Mouse (Mus musculus) lung, postnatal 36 days (tissue): ENCODE results near the gene Fbxo7.
"Not testable (repeated sequence)": the region's sequence is repeated elsewhere in the genome, so short reads cannot be mapped to it uniquely, and the experiment has no call there.

Experiments
- DNase-seq: peaks from one replicate; pipeline ENCODE4 v3.0.0; 2022; ENCODE audit warnings: mixed read lengths

Fbxo7 gene

DNA sequence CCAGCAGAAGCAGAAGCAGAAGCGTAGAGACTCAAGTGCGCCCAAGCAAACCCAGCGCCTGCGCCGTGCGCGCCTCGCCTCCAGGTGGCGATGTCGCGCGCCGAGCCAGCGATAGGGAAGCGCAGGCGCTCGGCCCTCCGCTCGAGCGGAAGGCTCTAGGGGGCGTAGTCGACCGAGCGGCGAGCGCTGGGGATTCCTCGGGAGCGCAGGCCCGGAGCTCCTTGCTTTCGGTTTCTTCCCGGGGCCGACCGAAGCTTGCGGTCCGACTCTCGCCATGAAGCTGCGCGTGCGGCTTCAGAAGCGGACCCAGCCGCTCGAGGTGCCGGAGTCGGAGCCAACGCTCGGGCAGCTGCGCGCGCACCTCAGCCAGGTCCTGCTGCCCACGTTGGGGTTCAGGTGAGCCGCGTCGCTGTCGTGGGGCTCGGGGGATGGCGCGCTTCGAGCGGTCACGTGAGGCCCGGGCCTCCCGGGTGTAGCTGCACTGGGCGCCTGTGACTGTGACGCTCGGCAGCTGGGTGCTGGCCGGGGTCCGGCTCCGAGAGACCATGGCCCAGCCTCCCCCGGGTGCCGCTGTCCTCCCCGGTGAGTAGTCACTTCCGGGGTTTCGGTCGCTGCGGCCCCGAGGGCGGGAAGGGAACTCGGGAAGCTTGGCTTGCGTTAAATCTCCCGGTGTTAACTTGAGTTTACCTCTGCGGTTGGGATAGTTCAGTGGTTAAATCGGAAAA lies at the start of gene Fbxo7:
Gene Fbxo7 (plus strand): TSS at position 224 of the 725 bp plus-strand sequence.
- peak; percentile 91 for DNase-seq

DNA sequence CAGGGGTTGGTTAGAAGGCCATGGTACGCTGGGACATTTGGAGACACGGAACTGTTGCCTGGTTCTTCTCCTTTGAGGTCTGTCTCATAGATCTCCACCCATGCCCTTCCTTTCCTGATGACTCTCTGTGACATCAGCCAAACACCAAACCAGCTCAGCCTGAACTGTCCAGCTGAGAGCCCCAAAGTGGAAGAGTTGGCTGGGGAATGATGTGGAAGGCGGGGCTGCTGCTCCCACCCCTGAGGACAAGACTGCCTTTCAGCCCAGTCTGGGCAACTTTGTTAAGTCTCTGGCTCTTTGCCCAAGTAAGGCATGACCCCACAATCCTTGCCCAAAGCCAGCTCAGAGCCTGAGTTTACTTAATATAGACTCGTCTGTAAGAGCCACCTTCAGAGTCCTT lies 48.9 kb upstream of the Fbxo7 start:
- no peak for DNase-seq

DNA sequence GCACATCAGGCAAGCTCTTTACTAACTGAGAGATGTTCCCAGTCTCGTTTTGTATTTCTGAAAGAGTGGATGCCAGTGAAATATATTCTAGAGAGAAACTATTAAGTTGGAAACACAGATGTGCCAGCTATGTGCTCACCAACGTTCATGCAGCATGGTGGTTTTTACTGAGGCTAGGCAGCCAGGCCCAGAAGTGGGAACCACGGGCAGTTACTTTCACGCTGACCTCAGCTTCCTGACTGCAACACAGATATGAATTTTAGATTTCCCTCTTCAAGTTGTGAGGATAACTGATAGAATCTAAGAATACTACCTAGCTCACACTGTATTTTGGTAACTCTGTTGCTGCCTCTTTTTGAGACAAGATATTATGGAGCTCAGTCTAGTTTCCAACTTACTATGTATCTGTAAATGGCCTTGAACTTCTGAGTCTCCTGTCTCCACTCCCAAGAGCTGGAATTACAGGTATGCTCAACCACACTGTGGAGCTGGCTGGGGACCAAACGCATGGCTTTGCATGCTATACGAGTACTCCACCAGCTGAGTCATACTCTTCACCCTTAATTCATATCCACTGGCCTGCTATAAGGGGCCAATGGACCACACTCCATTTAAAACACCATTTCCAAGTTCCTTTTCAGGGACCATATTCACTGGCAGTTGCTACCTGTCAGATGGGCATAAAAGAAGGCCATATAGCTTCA lies 32.2 kb upstream of the Fbxo7 start:
- peak; percentile 20 for DNase-seq

DNA sequence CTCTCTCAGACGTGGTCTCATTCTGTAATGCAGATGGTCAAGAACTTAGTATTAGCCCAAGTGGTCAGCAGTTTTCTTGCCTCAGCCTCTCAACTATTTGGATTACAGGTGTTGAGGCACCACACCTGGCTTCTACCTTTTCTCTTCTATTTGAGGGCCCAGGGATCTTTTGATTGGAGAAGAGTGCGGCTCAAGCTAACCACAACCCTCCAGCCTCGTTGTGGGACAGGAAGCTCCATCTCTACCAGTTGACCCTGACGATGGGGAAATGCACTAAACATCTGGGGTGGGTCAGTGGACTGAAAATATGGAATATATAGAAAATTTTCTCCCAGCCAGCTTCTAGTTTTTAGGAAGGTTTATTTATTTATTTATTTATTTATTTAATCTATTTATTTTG lies 29.4 kb upstream of the Fbxo7 start:
- no peak for DNase-seq

DNA sequence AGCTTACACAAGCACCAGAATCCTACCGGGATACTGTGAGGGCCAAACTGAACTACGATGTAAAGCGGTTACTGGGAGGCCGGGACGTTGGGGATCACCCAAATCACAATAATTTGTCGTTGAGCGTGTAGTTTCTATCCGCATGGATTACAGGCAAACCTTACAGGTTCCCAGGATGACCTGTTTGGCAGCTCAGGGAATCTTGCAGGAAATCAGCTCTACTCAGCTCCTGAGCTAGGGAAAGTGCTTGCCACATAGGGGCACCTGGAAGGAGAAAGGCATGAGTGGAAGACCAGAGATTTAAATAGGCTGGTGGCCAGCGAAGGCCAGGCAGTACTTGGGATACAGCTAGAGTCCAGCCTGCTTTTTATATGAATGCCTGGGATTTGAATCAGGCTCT lies 27.9 kb upstream of the Fbxo7 start:
- no peak for DNase-seq

DNA sequence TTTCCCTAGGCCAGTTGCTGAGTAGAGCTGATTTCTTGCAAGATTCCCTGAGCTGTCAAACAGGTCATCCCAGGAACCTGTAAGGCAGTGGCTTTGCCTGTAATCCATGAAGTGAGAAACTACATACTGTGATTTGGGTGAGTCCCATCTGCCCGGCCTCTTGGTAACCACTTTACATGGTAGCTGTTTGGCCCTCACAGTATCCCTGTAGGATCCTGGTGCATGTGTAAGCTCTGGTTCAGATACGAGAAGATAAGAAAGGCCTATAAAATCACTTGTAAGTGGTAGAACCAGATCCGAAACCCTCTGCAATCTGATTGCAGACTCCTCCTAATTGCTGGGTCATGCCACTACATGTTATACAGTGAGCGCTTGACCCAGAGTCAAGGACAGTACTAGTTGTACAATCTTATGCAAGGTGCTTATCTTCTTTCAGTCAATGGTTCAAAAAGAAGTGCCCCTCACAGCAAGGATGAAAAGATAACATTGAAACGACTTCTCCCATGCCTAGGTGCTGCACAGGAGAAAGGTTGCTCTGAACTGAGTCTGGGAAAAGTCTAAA lies 27.1 kb upstream of the Fbxo7 start:
- no peak for DNase-seq

DNA sequence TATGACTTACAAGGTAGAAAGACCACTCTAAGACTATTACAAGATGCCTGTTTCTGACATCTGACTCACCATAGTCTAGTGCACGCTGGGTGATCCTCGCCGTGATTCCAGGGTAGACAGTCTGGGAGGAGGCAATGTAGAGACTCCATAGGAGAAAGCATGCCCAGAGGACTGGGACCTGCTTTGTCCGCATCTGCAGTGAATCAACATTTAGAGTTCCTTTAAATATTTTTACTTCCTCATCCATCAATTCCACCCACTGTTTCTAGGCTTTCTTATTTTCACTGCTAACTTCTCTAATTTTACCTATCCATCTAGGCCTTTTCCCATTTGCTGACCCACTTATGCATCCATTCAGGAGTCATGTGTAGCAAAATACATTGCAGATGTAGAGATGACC lies 21.3 kb upstream of the Fbxo7 start:
- no peak for DNase-seq

DNA sequence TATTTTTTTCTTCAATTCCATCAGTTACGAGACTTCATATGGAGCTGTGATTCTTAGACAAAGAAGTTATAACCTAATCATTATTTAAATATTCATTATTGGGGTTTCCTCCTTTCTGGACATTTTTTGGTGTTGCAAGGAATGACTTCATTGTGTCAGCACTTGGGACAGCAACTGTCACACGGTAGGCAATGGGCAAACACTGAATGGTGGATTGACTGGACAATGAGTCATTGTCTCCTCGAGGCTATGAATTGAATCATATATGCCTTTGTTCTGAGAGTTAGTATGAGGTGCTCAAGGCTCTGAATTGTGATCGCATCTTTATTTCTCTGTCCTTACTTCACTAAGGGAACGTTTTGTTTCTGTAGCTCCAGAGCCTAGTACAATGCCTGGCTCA lies 15.3 kb upstream of the Fbxo7 start:
- DNase-seq, result no peak

DNA sequence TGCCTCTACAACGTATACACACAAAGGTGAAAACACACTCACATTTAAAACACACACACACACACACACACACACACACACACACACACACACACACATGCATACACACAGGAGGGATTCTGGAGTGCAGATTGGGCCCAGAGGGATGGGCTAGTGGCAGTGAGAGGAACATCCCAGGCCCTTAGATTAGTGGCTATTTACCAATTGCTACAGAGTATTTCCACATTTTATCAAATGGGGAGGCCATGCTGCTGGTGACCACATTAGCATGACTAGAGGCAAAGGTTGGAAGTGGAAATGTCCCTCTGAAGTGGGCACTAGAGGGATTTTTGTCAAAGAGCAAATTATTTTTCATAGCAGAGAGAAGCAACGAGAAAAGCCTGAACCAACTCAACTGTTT lies 12.1 kb upstream of the Fbxo7 start:
- DNase-seq, result no peak

DNA sequence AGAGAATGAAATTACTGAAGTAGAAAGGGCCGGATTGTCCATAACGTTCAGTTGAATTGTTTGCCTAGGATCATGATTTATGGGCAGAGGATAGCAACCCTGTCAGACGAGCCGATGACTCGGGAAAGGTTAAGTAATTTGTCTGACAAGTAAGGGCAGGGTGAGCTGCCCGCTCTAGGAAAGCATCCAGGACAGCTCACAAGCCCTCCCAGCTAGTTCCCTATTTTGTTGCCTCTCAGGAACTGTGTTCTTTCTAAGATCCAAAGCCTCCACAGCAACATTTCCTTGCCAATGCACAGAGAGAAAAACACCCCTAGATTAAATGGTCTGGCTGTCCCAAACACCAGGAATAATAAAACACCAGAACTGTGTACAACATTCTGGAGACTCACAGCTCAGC lies 11.1 kb upstream of the Fbxo7 start:
- DNase-seq, result no peak

DNA sequence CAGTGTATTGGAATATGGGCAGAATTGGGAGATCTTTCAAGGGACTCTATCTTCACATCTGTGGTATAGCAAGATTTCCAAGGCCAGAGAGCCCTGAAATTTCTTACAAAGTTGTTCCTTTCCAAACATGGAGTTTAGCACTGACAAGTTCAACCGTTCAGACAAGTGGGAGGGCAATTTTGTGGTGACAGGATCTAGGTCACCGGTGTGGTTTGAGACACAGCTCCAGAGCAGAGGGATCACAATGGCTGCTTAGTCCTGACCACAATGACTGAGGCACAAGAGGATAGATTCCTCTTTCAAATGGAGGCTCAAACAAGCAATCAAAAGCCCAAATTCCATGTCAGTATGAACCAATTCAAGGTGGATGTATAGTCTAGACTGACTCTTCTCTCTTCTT lies 10.6 kb upstream of the Fbxo7 start:
- DNase-seq, result no peak

DNA sequence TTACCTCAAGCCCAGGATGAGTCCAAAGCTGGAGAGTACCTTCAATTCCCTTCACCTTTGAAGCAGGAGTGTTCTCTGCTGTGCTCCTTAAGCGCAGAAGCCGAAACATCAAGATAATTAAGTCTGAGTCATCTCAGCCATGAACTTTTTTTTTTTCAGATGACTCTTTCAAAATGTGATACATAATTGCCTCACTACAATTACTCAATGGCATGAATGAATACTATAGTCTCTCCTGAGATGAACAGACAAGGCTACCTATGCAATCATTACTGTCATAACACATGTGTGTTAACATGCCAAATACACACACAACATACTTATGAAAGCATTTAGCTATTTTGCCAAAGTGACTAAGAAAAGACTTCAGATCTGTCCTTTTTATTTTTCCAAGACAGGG lies 10.0 kb upstream of the Fbxo7 start, which contains the start of gene Bpifc:
Gene Bpifc (minus strand): TSS at position 115 of the 400 bp plus-strand sequence.
- DNase-seq, result no peak

DNA sequence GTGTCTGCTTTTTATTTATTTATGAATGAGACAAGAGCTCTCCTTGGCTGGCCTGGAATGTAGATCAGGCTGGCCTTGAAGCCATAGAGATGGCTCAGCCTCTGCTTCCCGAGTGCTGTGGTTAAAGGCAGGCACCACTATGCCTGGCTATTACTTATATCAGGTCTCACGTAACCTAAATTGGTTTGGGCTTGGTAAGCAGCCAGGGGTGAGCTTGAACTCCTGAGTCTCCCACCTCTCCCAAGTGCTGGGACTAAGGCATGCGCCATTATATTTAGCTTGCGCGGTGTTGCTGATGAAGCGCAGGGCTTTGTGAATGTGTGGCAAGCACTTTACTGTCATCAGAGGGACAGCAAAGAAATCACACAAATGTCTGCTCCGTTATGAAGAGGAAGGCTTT lies 4.0 kb upstream of the Fbxo7 start:
- DNase-seq, result no peak

DNA sequence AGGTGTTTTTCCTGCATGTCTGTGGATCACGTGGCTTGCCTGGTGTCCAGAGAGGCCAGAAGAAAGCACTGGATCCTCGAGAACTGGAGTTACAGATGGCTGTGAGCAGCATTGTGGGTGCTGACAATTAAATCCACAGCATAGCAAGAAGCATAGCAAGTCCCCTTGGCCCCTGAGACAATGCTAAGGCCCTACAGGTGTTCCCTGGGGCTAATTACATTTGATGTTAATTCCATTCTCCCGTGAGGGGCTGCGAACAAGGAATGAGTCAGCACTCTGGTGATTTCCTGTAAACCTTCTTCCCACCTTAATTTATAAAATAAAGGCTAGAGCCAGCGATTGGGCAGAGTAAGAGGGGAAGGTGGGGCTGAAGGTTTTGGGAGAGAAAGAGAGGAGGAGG lies 3.0 kb upstream of the Fbxo7 start:
- DNase-seq, result no peak

DNA sequence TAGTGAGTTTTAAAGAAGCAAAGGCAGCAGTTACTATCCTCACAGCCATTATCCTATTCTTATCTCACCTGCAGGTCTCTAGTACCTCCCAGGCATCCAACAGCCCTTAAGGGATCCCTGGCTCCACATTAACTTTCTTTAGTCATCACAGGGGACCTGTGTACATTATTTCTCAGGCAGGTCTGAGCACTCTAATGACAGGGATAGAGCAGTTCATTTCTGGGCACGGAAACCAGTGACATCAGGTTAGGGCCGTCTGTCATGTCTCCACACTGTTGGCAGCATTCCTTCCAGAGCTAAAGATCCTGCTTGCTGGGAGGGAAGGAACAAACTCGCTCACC lies 394 bp upstream of the Fbxo7 start:
- no peak for DNase-seq

DNA sequence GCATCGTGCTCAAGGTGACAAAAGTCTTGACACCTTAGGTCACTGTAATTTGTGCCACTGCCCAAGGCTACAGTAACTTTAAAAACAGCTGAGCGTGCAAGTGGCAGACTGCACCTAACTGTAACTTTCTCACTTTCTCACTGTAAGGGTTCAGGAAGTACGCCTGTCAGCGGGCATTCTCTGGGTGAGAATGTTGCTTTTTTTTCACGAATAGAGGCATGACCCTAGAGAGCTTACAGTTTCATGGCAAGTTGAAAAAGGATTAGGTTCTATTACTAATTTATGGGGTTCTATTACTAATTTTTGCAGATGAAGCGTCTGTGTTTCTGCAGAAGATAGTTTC lies 673 bp downstream of the Fbxo7 start:
- no peak for DNase-seq

DNA sequence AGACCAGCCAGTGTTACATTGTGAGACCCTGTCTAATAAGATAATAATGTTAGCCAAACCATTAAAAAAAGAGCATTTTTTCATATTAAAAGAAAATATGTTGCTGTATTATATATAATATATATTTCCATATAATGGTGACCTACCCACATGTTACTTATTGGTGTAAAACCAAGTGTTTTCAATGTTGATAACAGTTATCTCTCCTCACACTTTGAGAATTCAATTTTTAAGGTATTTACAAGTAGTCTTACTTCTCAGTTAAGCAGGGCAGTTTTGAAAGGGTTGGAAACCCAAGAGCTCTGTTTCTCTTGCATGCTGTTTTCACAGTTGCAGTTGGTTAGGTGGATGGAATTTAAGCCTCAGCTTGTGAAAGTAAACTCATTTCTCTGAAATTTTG lies 1.4 kb downstream of the Fbxo7 start:
- DNase-seq, result no peak

DNA sequence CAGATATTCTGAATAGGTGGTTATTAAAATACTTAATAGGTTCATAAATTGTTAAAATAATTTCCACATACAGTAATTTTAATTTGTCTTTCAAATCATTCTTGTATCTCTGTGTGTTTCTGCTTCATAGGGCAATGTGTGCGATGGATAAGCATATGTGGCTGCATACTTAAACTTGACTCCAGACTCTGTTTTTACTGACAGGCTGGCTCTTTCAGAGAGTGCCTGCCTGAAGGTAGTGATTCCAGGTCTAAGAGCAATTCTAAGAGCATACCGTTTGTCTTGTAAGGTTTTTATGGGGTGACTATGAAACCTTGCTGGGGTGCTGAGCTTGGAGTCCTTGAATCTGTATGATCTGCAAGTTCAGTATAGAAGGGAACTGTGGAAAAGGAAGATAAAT lies 4.1 kb downstream of the Fbxo7 start:
- no peak for DNase-seq

DNA sequence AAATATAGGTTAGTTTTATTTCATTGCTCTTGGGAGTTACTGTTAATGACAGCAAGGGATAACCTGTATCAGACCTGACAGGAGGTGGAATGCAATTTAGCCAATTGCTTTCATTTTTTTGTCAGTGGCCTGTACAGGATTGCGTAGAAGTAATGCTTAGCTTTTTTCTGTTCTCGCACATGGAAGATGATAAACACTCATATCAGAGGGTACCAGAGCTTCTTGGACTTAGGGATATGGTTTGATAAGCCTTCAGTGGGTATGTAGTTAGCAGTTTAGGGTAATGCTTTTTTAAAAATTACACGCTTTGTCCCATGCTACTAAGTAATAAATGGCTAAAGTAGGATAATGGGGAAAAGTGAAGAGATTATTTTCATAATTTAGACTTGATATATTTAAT lies 4.6 kb downstream of the Fbxo7 start:
- no peak for DNase-seq

DNA sequence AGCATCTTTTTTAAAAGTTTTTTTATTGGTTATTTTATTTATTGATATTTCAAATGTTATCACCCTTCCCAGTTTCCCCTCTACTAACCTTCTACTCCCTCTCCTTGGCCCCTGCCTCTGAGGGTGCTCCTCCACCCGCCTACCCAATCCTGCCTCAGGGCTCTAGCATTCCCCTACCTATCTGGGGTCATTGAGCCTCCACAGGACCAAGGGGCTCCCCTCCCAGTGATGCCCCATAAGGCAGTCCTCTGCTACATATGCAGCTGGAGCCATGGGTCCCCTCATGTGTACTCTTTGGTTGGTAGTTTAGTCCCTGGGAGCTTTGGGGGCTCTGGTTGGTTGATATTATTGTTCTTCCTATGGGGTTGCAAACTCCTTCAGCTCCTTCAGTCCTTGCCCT lies 5.0 kb downstream of the Fbxo7 start:
- DNase-seq, result not testable (repeated sequence)

DNA sequence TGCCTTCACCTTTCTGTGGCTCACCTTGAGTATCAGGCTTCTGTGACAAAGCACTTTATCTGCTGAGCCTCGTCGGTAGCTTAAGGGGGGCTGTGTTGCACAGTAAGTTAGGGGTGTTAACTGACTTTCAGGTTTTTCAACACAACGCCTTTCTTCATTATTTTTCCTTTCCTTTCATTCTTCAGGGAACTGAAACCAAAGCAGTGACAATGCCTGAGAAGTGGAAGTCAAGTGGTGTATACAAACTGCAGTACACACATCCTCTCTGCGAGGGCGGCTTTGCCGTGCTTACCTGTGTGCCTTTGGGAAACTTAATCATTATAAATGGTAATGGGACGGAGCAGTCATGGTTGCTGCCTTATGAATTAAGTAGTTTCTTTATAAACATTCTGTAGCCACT lies 9.0 kb downstream of the Fbxo7 start:
- DNase-seq, result no peak

DNA sequence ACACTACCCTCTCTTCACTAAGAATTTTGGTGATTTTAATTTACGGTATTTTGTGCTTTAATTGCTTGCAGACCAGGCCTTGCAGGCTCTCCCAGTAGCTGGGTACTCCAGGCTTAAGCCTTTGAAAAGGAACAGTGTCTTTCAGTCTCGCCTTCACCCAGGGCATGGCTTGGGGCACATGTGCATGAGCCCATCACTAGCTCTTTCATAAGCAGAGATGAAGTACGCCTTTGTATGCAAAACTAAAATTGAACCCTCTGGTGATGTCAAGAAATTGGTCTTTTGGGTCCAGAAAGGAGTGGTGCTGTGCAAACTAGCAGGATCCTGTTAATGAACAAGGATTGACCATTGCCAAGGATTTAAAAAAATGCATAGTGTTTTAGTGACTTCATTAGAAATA lies 10.7 kb downstream of the Fbxo7 start:
- no peak for DNase-seq

DNA sequence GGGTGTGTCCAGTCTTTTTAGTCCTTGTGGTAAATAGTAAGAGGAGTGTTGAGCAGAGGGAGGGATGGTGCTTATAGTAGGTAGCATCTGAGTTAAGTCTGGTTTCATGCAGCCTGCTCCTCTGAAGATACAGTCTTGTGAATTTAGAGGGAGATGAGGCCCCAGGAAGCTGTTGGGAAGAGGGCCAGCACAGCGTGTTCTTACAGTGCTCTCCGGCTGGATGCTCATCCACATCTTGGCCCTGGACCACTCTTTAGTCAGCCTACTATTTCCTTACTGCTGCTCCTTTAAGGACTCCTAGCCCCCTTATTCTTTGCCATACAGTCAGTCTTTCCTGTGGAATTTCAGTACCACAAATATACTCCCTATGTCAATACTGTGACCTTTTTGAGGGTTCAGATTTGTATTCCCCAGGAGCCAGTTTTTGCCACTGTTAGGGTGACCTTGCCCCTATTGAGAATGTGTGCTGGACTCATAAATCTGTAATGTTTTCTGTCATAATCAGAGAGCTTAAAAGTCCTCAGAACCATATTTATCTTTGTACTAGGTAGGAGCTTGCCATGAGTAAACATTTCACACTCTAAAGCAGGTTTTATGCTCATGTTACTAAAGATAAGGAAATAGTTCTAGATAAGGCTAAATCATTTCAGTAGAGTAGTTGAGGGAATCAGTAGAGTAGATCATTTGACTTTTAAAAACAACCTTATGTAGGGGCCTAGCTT lies 12.4 kb downstream of the Fbxo7 start:
- no peak for DNase-seq

DNA sequence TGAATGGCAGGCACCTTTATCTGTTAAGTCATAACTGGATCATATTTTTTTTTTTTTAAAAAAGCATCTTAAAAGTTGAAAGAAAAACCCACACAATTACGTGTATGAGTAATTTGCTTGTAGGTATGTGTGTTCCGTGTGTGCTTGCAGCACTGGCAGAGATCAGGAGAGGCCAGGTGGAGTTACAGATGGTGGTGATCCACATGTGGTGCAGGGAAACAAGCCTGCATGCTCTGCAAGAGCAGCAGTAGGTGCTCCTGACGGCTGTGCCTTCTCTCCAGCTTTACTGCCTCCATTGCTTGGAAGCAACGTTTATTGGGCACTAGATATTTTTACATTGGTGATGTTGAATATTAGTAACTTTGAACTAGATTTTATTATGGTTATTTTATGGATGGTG lies 21.9 kb downstream of the Fbxo7 start:
- no peak for DNase-seq
